Mouse (Mus musculus) CH12.LX (cell line): ENCODE results near the gene Necab2. TPM values are rescaled to one million over a fixed set of nuclear protein-coding genes. Genes with fewer than 3 reads are reported as not detected.

ENCODE experiments used
- DNase-seq: peaks from one replicate; pipeline ENCODE4 v3.0.0-alpha.2; 2013; ENCODE audit errors: extremely low read depth
- H3K27ac ChIP-seq: 2 replicates; pipeline ENCODE4 v1.5.1; 2012; ENCODE audit warnings: low read depth, mild to moderate bottlenecking, control low read depth, moderate library complexity; ENCODE audit not compliant: insufficient read depth
- H3K27me3 ChIP-seq: replicated peaks from 2 replicates; pipeline ENCODE3; 2012; ENCODE audit warnings: inconsistent platforms
- H3K36me3 ChIP-seq, 2 experiments: replicated peaks in 1 of 2; 2 replicates each; pipeline versions ENCODE3 to v1.6.1; 2012; ENCODE audit warnings: inconsistent platforms in 1 of 2, low read length in 1 of 2, mild to moderate bottlenecking in 1 of 2, mixed read lengths in 1 of 2, moderate library complexity in 1 of 2; ENCODE audit not compliant: control insufficient read depth in 1 of 2, insufficient read depth in 1 of 2
- H3K4me1 ChIP-seq, 2 experiments: 2 replicates each; pipeline ENCODE4 v1.6.1; 2012; ENCODE audit warnings: inconsistent platforms in 1 of 2, moderate library complexity in 1 of 2; ENCODE audit not compliant: insufficient read depth in 2 of 2, control insufficient read depth in 1 of 2
- H3K4me2 ChIP-seq: 2 replicates; pipeline ENCODE4 v1.6.1; 2012; ENCODE audit warnings: low read depth, mild to moderate bottlenecking, control low read depth; ENCODE audit not compliant: poor library complexity, insufficient read depth, severe bottlenecking
- H3K4me3 ChIP-seq, 3 experiments: fragments of 150-350 bp in 1 of 3; sonication (generic) in 1 of 3; replicated peaks in 1 of 3; 2 replicates each; pipeline versions ENCODE3 to v1.5.1; 2011 to 2012; ENCODE audit warnings: low read depth in 2 of 3, low read length in 2 of 3, mild to moderate bottlenecking in 2 of 3, moderate library complexity in 2 of 3, control low read depth in 1 of 3, improper control_type of control experiment in 1 of 3, inconsistent platforms in 1 of 3, mixed read lengths in 1 of 3; ENCODE audit not compliant: poor library complexity in 1 of 3
- H3K79me2 ChIP-seq: replicated peaks from 2 replicates; pipeline ENCODE4 v1.6.1; 2012; ENCODE audit warnings: mild to moderate bottlenecking, moderate library complexity; ENCODE audit not compliant: control insufficient read depth, poor library complexity, insufficient read depth, severe bottlenecking; ENCODE audit errors: extremely low read depth
- H3K9ac ChIP-seq: 2 replicates; pipeline ENCODE4 v1.6.1; 2012; ENCODE audit warnings: low read depth, mild to moderate bottlenecking, control low read depth, moderate library complexity; ENCODE audit not compliant: insufficient read depth
- H3K9me3 ChIP-seq: replicated peaks from 2 replicates; pipeline ENCODE3; 2012; ENCODE audit warnings: low read length, inconsistent platforms, mixed read lengths
- BHLHE40 ChIP-seq: IDR thresholded peaks from 2 replicates; pipeline ENCODE4 v1.6.1; 2011; ENCODE audit warnings: mild to moderate bottlenecking, low read depth, low read length, improper control_type of control experiment
- CHD1 ChIP-seq: IDR thresholded peaks from 2 replicates; pipeline ENCODE4 v1.6.1; 2012; ENCODE audit warnings: low read depth, low read length, improper control_type of control experiment, inconsistent platforms
- CHD2 ChIP-seq: IDR thresholded peaks from 2 replicates; pipeline ENCODE4 v1.6.1; 2011; ENCODE audit warnings: low read length, improper control_type of control experiment
- CTCF ChIP-seq, 2 experiments: IDR thresholded peaks in 1 of 2; conservative IDR thresholded peaks in 1 of 2; 2 replicates each; pipeline ENCODE4 v1.5.1; 2011 to 2012; ENCODE audit warnings: low read depth in 2 of 2, low read length in 2 of 2, improper control_type of control experiment in 1 of 2, inconsistent platforms in 1 of 2, mild to moderate bottlenecking in 1 of 2, moderate library complexity in 1 of 2
- GABPA ChIP-seq: IDR thresholded peaks from 2 replicates; pipeline ENCODE4 v1.6.1; 2012; ENCODE audit warnings: low read depth, low read length, improper control_type of control experiment, inconsistent platforms; ENCODE audit not compliant: insufficient replicate concordance
- JUND ChIP-seq: conservative IDR thresholded peaks from 2 replicates; pipeline ENCODE4 v1.6.1; 2011; ENCODE audit warnings: low read depth, low read length, improper control_type of control experiment
- MAFK ChIP-seq: IDR thresholded peaks from 2 replicates; pipeline ENCODE4 v1.6.1; 2011; ENCODE audit warnings: low read length, improper control_type of control experiment; ENCODE audit not compliant: insufficient replicate concordance
- MAZ ChIP-seq: IDR thresholded peaks from 2 replicates; pipeline ENCODE4 v1.6.1; 2012; ENCODE audit warnings: low read depth, mild to moderate bottlenecking, inconsistent platforms, low read length, improper control_type of control experiment, moderate library complexity
- MEF2A ChIP-seq: IDR thresholded peaks from 2 replicates; pipeline ENCODE4 v1.6.1; 2014; ENCODE audit warnings: low read depth, mild to moderate bottlenecking, inconsistent platforms, low read length, improper control_type of control experiment, borderline replicate concordance
- MXI1 ChIP-seq: IDR thresholded peaks from 2 replicates; pipeline ENCODE4 v1.6.1; 2011; ENCODE audit warnings: mild to moderate bottlenecking, low read depth, low read length, improper control_type of control experiment
- NELFE ChIP-seq: IDR thresholded peaks from 2 replicates; pipeline ENCODE4 v1.6.1; 2011; ENCODE audit warnings: low read depth, low read length, improper control_type of control experiment
- POLR2AphosphoS2 ChIP-seq: IDR thresholded peaks from 2 replicates; pipeline ENCODE4 v1.6.1; 2011; ENCODE audit warnings: low read depth, low read length, improper control_type of control experiment
- RAD21 ChIP-seq: IDR thresholded peaks from 2 replicates; pipeline ENCODE4 v1.6.1; 2011; ENCODE audit warnings: low read depth, mild to moderate bottlenecking, low read length, improper control_type of control experiment, moderate library complexity
- SIN3A ChIP-seq: IDR thresholded peaks from 2 replicates; pipeline ENCODE4 v1.6.1; 2012; ENCODE audit warnings: low read length, improper control_type of control experiment, inconsistent platforms
- TCF12 ChIP-seq: IDR thresholded peaks from 2 replicates; pipeline ENCODE4 v1.6.1; 2014; ENCODE audit warnings: low read depth, mild to moderate bottlenecking, inconsistent platforms, low read length, improper control_type of control experiment
- UBTF ChIP-seq: IDR thresholded peaks from 2 replicates; pipeline ENCODE4 v1.6.1; 2012; ENCODE audit warnings: low read depth, mild to moderate bottlenecking, inconsistent platforms, low read length, improper control_type of control experiment, moderate library complexity
- USF1 ChIP-seq: IDR thresholded peaks from 2 replicates; pipeline ENCODE4 v1.6.1; 2014; ENCODE audit warnings: low read depth, mild to moderate bottlenecking, inconsistent platforms, low read length, improper control_type of control experiment
- USF2 ChIP-seq: conservative IDR thresholded peaks from 2 replicates; pipeline ENCODE4 v1.6.1; 2011; ENCODE audit warnings: low read depth, low read length, improper control_type of control experiment
- ZC3H11A ChIP-seq: IDR thresholded peaks from 2 replicates; pipeline ENCODE4 v1.6.1; 2012; ENCODE audit warnings: low read depth, mild to moderate bottlenecking, inconsistent platforms, low read length, improper control_type of control experiment
- ZKSCAN1 ChIP-seq: IDR thresholded peaks from 2 replicates; pipeline ENCODE4 v1.6.1; 2012; ENCODE audit warnings: low read depth, inconsistent platforms, low read length, improper control_type of control experiment, borderline replicate concordance
- ZMIZ1 ChIP-seq: IDR thresholded peaks from 2 replicates; pipeline ENCODE4 v1.6.1; 2012; ENCODE audit warnings: low read depth, mild to moderate bottlenecking, inconsistent platforms, low read length, improper control_type of control experiment
- ZNF384 ChIP-seq: IDR thresholded peaks from 2 replicates; pipeline ENCODE4 v1.6.1; 2012; ENCODE audit warnings: low read depth, low read length, improper control_type of control experiment, inconsistent platforms
- dilution Hi-C: fragments of 300-500 bp; cut with MboI; formaldehyde crosslinking; loops from 2 replicates; pipeline ENCODE4 v1.14.3; 2020; ENCODE audit warnings: low sequenced_read_pairs; ENCODE audit not compliant: extremely low pct_unique_long_range_greater_than_20kb, extremely low pct_ligation_motif_present
- in situ Hi-C: fragments of 300-500 bp; cut with MboI; formaldehyde crosslinking; loops from 3 replicates; pipeline ENCODE4 v1.14.3; 2019; ENCODE audit warnings: low sequenced_read_pairs, low pct_ligation_motif_present, low pct_unique_long_range_greater_than_20kb, mixed read lengths
- polyA plus RNA-seq: library from polyadenylated mRNA; unstranded; fragments of >175 nt; gene quantifications from 2 replicates; pipeline ENCODE4 v1.2.1, GENCODE M21; 2012; ENCODE audit warnings: low read depth; ENCODE audit not compliant: insufficient read length
- total RNA-seq, 2 experiments: library from RNA; depleted of rRNA; stranded (reverse); fragments of 300-350 nt in 1 of 2; fragments of >200 nt in 1 of 2; gene quantifications; 2 replicates each; pipeline ENCODE4 v1.2.3; 2012 to 2014

Necab2 gene
- total and polyA plus RNA-seq, 3 experiments, result not detected

DNA sequence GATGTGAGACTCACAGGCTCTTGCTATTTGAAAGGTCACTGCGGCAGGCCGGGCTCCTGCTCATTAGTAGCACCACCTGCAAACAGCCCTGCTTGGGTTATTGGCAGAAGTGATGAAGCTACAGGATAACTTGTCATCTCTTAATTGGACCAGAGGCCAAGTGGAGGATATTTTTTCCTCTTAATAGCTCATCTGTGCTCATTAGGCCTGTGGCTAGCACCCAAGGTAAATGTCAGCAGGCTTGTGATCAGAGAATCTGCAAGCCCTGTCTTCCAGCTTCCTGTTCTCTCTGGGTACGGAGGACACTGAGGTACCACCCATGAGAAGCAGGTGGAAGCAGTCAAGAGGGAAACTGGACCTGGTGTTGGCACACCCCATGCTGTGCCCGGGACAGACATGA, 4.6 kb downstream of the Necab2 start:
- Histone ChIP-seq H3K4me2 (no peak overlapping the region), H3K27me3 (peaks cover 2% of the 10 kb centered on the region), H3K27ac (no peak overlapping the region), H3K4me3 (no peak overlapping the region), H3K36me3 (peaks cover 0 to 1% of the 10 kb centered on the region in 2 experiments), H3K4me1 (peaks cover 0 to 15% of the 10 kb centered on the region in 2 experiments; a peak in 2 of 4 replicates), H3K79me2 (no peaks in the 10 kb centered on the region), H3K9me3 (no peaks in the 10 kb centered on the region), H3K9ac (no peak overlapping the region)
- no peak for DNase-seq
- in situ Hi-C loops (loop anchor here (5.0 kb wide), 1 partner anchor 41 kb away; no protein-coding TSS in a partner anchor), dilution Hi-C loops (no loop called here)
- TF ChIP-seq UBTF (no peak), JUND (no peak), NELFE (no peak), ZKSCAN1 (no peak), MAZ (no peak), USF1 (no peak), ZNF384 (no peak), MXI1 (no peak), MEF2A (no peak), CTCF (conservative IDR thresholded peaks at IDR 0.05 in 1 of 2, IDR thresholded peaks at IDR 0.05 in 1 of 2; ENCODE audit: low read depth in 2 of 2, low read length in 2 of 2) (no peak), USF2 (no peak), ZC3H11A (no peak), ZMIZ1 (no peak), GABPA (no peak), SIN3A (no peak), BHLHE40 (no peak), CHD2 (no peak), MAFK (no peak)

DNA sequence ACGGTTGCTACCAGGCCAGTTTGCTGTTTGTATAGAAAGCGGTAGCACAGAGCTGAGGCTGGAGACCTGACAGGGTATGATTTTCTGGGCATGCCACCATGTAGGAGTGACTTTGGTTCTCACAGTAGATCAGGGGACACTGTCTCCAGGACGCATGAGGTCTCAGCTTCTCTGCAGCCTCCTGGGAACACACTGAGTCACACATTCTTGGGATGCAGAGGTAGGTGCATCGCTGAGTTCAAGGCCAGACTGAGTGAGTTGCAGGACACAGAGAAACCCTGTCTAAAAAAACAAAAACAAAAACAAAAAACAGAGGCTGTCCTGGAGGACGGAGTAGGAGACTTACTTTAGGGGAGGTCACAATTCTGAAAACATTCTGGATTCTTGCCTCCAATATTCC, 6.4 kb downstream of the Necab2 start:
- Histone ChIP-seq H3K27ac (no peak overlapping the region), H3K79me2 (no peaks in the 10 kb centered on the region), H3K4me3 (no peak overlapping the region), H3K9ac (no peak overlapping the region), H3K4me2 (no peak overlapping the region), H3K9me3 (no peaks in the 10 kb centered on the region), H3K4me1 (peaks cover 0 to 21% of the 10 kb centered on the region in 2 experiments; a peak in 2 of 4 replicates), H3K36me3 (no peaks in the 10 kb centered on the region), H3K27me3 (peaks cover 2% of the 10 kb centered on the region)
- in situ Hi-C loops, result loop anchor here (5.0 kb wide), 1 partner anchor 39 kb away; no protein-coding TSS in a partner anchor
- dilution Hi-C loops, result no loop called here
- no peak for TF ChIP-seq MAFK
- no peak for TF ChIP-seq JUND
- TF ChIP-seq GABPA, result no peak
- no peak for TF ChIP-seq RAD21
- no peak for TF ChIP-seq POLR2AphosphoS2
- TF ChIP-seq CHD2, result no peak
- no peak for TF ChIP-seq MXI1
- TF ChIP-seq TCF12, result no peak
- no peak for TF ChIP-seq CHD1
- no peak for DNase-seq
